Mouse (Mus musculus): ENCODE measurements at regions not wholly inside any gene's neighbourhood (a gene's known extent, or its start where the extent isn't known, plus 50 kb on each side); places are given as distances from the start of the nearest gene placed in this dataset.

DNA sequence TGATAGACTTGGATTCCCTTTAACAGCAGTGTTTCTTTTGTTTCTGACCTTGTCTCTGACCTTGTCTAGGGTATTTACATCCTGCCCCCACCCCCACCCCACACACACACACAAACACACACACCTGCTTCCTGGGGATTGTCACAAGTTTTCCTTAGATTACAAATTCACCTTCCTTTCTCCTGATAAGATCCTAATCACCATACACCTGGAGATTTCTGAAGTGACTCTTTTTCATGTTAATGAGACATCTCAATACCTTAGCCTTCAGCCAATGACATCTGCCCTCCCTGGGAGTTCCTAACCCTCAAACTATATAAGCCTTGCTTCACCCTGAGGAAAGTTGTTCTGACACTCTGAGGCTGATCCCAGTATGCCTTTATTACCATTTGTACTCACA is 495.3 kb downstream of the Pdha2 start:
- H3K4me2 ChIP-seq = no peak overlapping the region
- no peak overlapping the region for H3K4me3 ChIP-seq (replicated peaks)
- H3K27ac ChIP-seq = no peak overlapping the region
- H3K27me3 ChIP-seq (replicated peaks) = no peaks in the 10 kb centered on the region
- ATAC-seq (ENCODE audit: insufficient read depth, low FRiP score, low read depth) = no peak
- no peak overlapping the region for H3K9ac ChIP-seq
- H3K36me3 ChIP-seq = no peaks in the 10 kb centered on the region
- no peaks in the 10 kb centered on the region for H3K9me3 ChIP-seq
- H3K4me1 ChIP-seq = no peaks in the 10 kb centered on the region

GRCm38 (mm10) chr3:140707591-140708131 is 504.5 kb downstream of the Pdha2 start:
- Histone ChIP-seq H3K9ac (no peak overlapping the region), H3K36me3 (no peaks in the 10 kb centered on the region), H3K27ac (no peak overlapping the region), H3K9me3 (no peaks in the 10 kb centered on the region), H3K4me3 (replicated peaks) (no peak overlapping the region), H3K4me2 (no peak overlapping the region), H3K4me1 (no peaks in the 10 kb centered on the region), H3K27me3 (replicated peaks) (no peaks in the 10 kb centered on the region)
- no peak for ATAC-seq (ENCODE audit: insufficient read depth, low FRiP score, low read depth)
- 56% methylated on average over 3 of the region's 3 CpGs for WGBS

DNA sequence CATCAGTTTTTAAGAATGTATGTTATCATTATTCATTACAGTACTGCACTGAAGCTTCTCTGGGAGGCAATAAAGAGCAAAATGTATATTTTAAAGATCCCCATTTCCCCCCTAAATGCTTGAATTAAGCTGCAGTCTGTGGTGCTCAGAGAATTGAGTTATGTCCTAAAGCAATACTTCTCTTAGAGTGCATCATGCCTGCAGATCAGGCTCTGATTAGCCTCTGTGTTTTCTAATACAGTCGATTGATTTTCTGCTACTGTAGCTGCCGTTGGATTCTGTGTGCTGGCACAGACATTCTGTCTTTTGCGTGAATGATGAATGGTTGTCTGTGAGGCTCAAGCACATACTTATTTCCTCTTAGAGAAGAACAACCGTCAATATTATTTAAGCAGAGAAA is 505.4 kb downstream of the Pdha2 start:
- Histone ChIP-seq H3K9ac (no peak overlapping the region), H3K27me3 (replicated peaks) (no peaks in the 10 kb centered on the region), H3K36me3 (no peaks in the 10 kb centered on the region), H3K4me1 (no peaks in the 10 kb centered on the region), H3K9me3 (no peaks in the 10 kb centered on the region), H3K4me3 (replicated peaks) (no peak overlapping the region), H3K4me2 (no peak overlapping the region), H3K27ac (no peak overlapping the region)
- no peak for ATAC-seq (ENCODE audit: insufficient read depth, low FRiP score, low read depth)
- 55% methylated on average over 4 of the region's 4 CpGs for WGBS

DNA sequence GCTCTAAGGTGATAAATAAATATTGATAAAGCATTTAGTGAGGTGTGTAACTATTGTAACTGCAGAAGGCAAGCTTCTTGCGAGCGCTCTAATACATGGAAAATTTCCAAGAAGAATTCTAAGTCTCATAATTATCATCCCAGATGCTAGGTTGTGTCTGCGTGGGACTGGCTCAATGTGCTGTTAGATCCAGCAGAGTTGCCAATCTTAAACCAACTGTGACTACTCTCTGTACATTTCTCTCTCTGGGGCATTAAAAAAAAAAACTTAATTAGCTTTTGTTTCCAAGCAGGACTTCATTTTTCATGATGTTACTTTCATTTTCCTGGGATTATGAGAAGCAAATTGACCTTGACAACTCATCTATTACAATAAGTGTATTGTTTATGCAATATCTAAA is 506.6 kb downstream of the Pdha2 start:
- Histone ChIP-seq H3K4me1 (no peaks in the 10 kb centered on the region), H3K36me3 (no peaks in the 10 kb centered on the region), H3K4me3 (replicated peaks) (no peak overlapping the region), H3K9ac (no peak overlapping the region), H3K9me3 (no peaks in the 10 kb centered on the region), H3K27me3 (replicated peaks) (no peaks in the 10 kb centered on the region), H3K4me2 (no peak overlapping the region), H3K27ac (no peak overlapping the region)
- no peak for ATAC-seq (ENCODE audit: insufficient read depth, low FRiP score, low read depth)
- WGBS = 83% methylated on average over 3 of the region's 3 CpGs

DNA sequence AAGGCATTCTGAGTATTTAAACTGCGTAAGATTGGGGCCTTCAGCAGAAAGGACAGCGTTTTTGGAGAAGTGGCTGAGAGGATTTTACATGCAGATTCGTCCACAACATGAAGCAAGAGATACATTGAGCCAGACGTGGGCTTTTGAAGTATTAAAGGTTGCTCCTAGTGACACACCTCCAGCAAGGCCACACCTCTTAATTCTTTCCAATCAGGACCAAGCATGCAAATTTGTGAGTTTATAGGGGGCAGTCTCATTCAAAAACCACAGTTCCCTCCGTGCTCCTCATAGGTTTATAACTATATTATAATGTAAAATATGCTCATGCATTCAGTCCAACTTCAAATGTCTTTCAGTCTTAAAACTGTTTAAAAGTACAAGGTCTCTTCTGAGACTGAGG is 509.2 kb downstream of the Pdha2 start:
- H3K4me3 ChIP-seq (replicated peaks) = no peak overlapping the region
- H3K9ac ChIP-seq = no peak overlapping the region
- no peak for ATAC-seq (ENCODE audit: insufficient read depth, low FRiP score, low read depth)
- H3K4me1 ChIP-seq = no peaks in the 10 kb centered on the region
- WGBS = 55% methylated on average over 5 of the region's 5 CpGs
- no peaks in the 10 kb centered on the region for H3K36me3 ChIP-seq
- no peaks in the 10 kb centered on the region for H3K9me3 ChIP-seq
- H3K4me2 ChIP-seq = no peak overlapping the region
- no peaks in the 10 kb centered on the region for H3K27me3 ChIP-seq (replicated peaks)
- H3K27ac ChIP-seq = no peak overlapping the region

- Histone ChIP-seq H3K4me2 (no peak overlapping the region), H3K9me3 (no peaks in the 10 kb centered on the region), H3K4me3 (replicated peaks) (no peak overlapping the region), H3K27me3 (replicated peaks) (no peaks in the 10 kb centered on the region), H3K27ac (no peak overlapping the region), H3K9ac (no peak overlapping the region), H3K36me3 (no peaks in the 10 kb centered on the region), H3K4me1 (no peaks in the 10 kb centered on the region)
- no peak for ATAC-seq (ENCODE audit: insufficient read depth, low FRiP score, low read depth)
- WGBS = 84% methylated on average over 6 of the region's 6 CpGs
Observed at GRCm38 (mm10) chr3:140702271-140702681, 509.9 kb downstream of the Pdha2 start.

DNA sequence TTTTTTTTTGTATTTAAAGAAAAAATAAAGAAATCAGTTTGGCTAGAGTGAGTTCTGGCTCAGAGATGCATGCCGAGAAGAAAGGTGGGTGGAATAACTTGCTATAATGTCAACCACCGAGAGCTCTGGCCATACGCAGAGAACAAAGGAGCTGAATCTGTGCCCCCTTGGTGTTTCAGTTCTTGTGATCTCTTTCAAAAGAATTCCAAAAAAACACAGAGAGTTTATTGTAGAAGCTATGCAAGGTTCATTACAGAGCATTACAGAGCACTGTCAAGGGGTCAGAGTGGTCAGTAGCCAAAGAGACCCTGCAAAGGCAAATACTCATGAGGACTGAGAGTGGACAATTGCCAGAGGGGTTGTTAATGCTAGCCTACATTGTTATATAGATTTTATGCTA is 514.9 kb downstream of the Pdha2 start:
- Histone ChIP-seq H3K36me3 (no peaks in the 10 kb centered on the region), H3K27ac (no peak overlapping the region), H3K9ac (no peak overlapping the region), H3K27me3 (replicated peaks) (no peaks in the 10 kb centered on the region), H3K4me3 (replicated peaks) (no peak overlapping the region), H3K9me3 (no peaks in the 10 kb centered on the region), H3K4me2 (no peak overlapping the region), H3K4me1 (no peaks in the 10 kb centered on the region)
- 82% methylated on average over 3 of the region's 3 CpGs for WGBS
- ATAC-seq (ENCODE audit: insufficient read depth, low FRiP score, low read depth) = no peak

GRCm38 (mm10) chr3:140682794-140683193 is 529.4 kb downstream of the Pdha2 start:
- no peak for ATAC-seq (ENCODE audit: insufficient read depth, low FRiP score, low read depth)
- H3K27me3 ChIP-seq (replicated peaks) = no peaks in the 10 kb centered on the region

GRCm38 (mm10) chr3:140645785-140646388 is 566.3 kb downstream of the Pdha2 start:
- Histone ChIP-seq H3K9me3 (no peaks in the 10 kb centered on the region), H3K9ac (no peak overlapping the region), H3K27ac (no peak overlapping the region), H3K27me3 (replicated peaks) (no peaks in the 10 kb centered on the region), H3K36me3 (no peaks in the 10 kb centered on the region), H3K4me1 (no peaks in the 10 kb centered on the region), H3K4me2 (no peak overlapping the region), H3K4me3 (replicated peaks) (no peak overlapping the region)
- 75% methylated on average over 9 of the region's 9 CpGs for WGBS
- no peak for ATAC-seq (ENCODE audit: insufficient read depth, low FRiP score, low read depth)

More at GRCm38 (mm10) chr3:140682794-140683193, 529.4 kb downstream of the Pdha2 start:
- Histone ChIP-seq H3K9me3 (no peaks in the 10 kb centered on the region), H3K9ac (no peak overlapping the region), H3K4me2 (no peak overlapping the region), H3K27ac (no peak overlapping the region), H3K4me3 (replicated peaks) (no peak overlapping the region), H3K4me1 (no peaks in the 10 kb centered on the region), H3K36me3 (no peaks in the 10 kb centered on the region)
- 71% methylated on average over 3 of the region's 3 CpGs for WGBS

DNA sequence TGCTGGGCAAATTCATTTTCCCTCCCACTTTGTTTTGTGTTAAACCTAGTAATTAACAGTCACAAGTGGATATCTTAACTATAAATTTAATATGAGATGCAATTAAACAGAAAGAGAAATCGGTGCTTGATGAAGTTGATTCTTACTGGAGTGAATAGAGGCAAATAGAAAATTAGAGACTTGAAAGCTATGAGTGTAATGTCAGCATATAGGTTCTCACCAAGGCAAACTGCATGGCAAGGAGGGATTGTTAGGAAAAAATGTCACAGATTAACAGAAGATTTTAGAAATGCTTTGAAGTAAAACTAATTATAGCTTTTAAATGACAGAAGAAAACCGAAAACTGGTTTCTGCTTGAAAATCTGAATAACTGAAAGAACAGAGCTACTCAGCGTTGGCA is 592.3 kb downstream of the Pdha2 start:
- Histone ChIP-seq H3K9ac (no peak overlapping the region), H3K27ac (no peak overlapping the region), H3K27me3 (replicated peaks) (no peaks in the 10 kb centered on the region), H3K4me1 (no peaks in the 10 kb centered on the region), H3K4me3 (replicated peaks) (no peak overlapping the region), H3K9me3 (no peaks in the 10 kb centered on the region), H3K36me3 (no peaks in the 10 kb centered on the region), H3K4me2 (no peak overlapping the region)
- ATAC-seq (ENCODE audit: insufficient read depth, low FRiP score, low read depth) = no peak
- 84% methylated on average over 3 of the region's 3 CpGs for WGBS
